ENCODE assay signal across 20 mouse cellular contexts in genomic region chr7:40776220-40776619, GRCm38 (mm10).
DNase-seq lines count a peak whose midpoint lies in the region; ATAC-seq and TF ChIP-seq lines count a peak whose summit lies in the region.
"Had no signal": no experiment of that assay in that cellular context is flagged by ENCODE, and none has a peak within 500 bp of the region (broad histone marks: within the 10 kb centered on the region; RNA-seq: fewer than 3 reads in every experiment).

No protein-coding gene starts in this region.

- TF ChIP-seq CTCF in left cerebral cortex, adult 2 months (IDR thresholded peaks at IDR 0.05) = no peak

- no peak overlapping the region for H3K4me3 ChIP-seq in midbrain, embryonic 14.5 days (replicated peaks; ENCODE audit: low read depth, low read length)
- no peak overlapping the region for H3K4me3 ChIP-seq in midbrain, embryonic 13.5 days (replicated peaks)
- no peak overlapping the region for H3K4me3 ChIP-seq in embryonic facial prominence, embryonic 12.5 days
- H3K4me3 ChIP-seq in limb, embryonic 13.5 days = no peak overlapping the region
- H3K4me3 ChIP-seq in liver, embryonic 11.5 days (ENCODE audit: low read depth, low read length) = no peak overlapping the region
- H3K4me3 ChIP-seq in left cerebral cortex, adult 2 months = no peak overlapping the region
- H3K4me3 ChIP-seq: liver, embryonic 15.5 days had no signal

- no peak for ATAC-seq in midbrain, embryonic 14.5 days (ENCODE audit: low FRiP score, low TSS enrichment)
- no peak for ATAC-seq in midbrain, embryonic 13.5 days
- ATAC-seq in embryonic facial prominence, embryonic 12.5 days (ENCODE audit: insufficient number of reproducible peaks, insufficient read depth, low FRiP score, low TSS enrichment) = peak; percentile 79; the same call in 1 of the 2 replicates
- ATAC-seq in limb, embryonic 13.5 days (ENCODE audit: low FRiP score, low read depth) = peak; percentile 59; the same call in 1 of the 2 replicates
- no peak for ATAC-seq in liver, embryonic 11.5 days (replicated peaks; ENCODE audit: low FRiP score)
- ATAC-seq: forebrain, postnatal 0 days; inflammation-experienced regulatory T-cells, adult 6 months; lung, postnatal 0 days had no signal

- H3K27ac ChIP-seq in midbrain, embryonic 14.5 days (replicated peaks; ENCODE audit: low read depth, low read length) = no peak overlapping the region
- no peak overlapping the region for H3K27ac ChIP-seq in midbrain, embryonic 13.5 days
- peak overlapping the region; percentile 65; the same call in 1 of the 2 replicates for H3K27ac ChIP-seq in embryonic facial prominence, embryonic 12.5 days
- no peak overlapping the region for H3K27ac ChIP-seq in limb, embryonic 13.5 days
- no peak overlapping the region for H3K27ac ChIP-seq in liver, embryonic 11.5 days (ENCODE audit: low read depth, low read length)
- H3K27ac ChIP-seq in left cerebral cortex, adult 2 months = no peak overlapping the region
- H3K27ac ChIP-seq: liver, embryonic 15.5 days had no signal

- intact Hi-C loops in left cerebral cortex, postnatal 14 days (cut with DNase I) = no loop called here
- intact Hi-C loops in left cerebral cortex, adult 2 months (cut with DNase I) = no loop called here

- H3K4me1 ChIP-seq in midbrain, embryonic 14.5 days (ENCODE audit: control insufficient read depth, insufficient read depth, low read length) = no peaks in the 10 kb centered on the region
- H3K4me1 ChIP-seq in midbrain, embryonic 13.5 days (replicated peaks) = peaks cover 4% of the 10 kb centered on the region; the same call in 1 of the 2 replicates
- H3K4me1 ChIP-seq in embryonic facial prominence, embryonic 12.5 days = peaks cover 16% of the 10 kb centered on the region
- H3K4me1 ChIP-seq in limb, embryonic 13.5 days = 0 out of 2 replicates have a peak, but pooled peaks cover 3% of the 10 kb centered on the region
- H3K4me1 ChIP-seq in liver, embryonic 11.5 days (replicated peaks; ENCODE audit: control insufficient read depth, insufficient read depth, low read length) = no peaks in the 10 kb centered on the region
- H3K4me1 ChIP-seq: liver, embryonic 15.5 days had no signal

- H3K9ac ChIP-seq in midbrain, embryonic 14.5 days (replicated peaks; ENCODE audit: low read length) = no peak overlapping the region
- H3K9ac ChIP-seq in midbrain, embryonic 13.5 days (replicated peaks) = no peak overlapping the region
- no peak overlapping the region for H3K9ac ChIP-seq in embryonic facial prominence, embryonic 12.5 days
- no peak overlapping the region for H3K9ac ChIP-seq in limb, embryonic 13.5 days
- no peak overlapping the region for H3K9ac ChIP-seq in liver, embryonic 11.5 days (ENCODE audit: low read depth, low read length)
- H3K9ac ChIP-seq: forebrain, postnatal 0 days; liver, embryonic 15.5 days had no signal

- no peak overlapping the region for H3K4me2 ChIP-seq in midbrain, embryonic 14.5 days (ENCODE audit: low read length)
- H3K4me2 ChIP-seq in midbrain, embryonic 13.5 days (replicated peaks) = no peak overlapping the region
- peak overlapping the region; percentile 11 for H3K4me2 ChIP-seq in embryonic facial prominence, embryonic 12.5 days (replicated peaks)
- H3K4me2 ChIP-seq in limb, embryonic 13.5 days (replicated peaks) = no peak overlapping the region; the same call in 1 of the 2 replicates
- H3K4me2 ChIP-seq in liver, embryonic 11.5 days = no peak overlapping the region
- H3K4me2 ChIP-seq: liver, embryonic 15.5 days had no signal

- peak; percentile 8 for DNase-seq in midbrain, embryonic 14.5 days
- DNase-seq in left cerebral cortex, postnatal 14 days (ENCODE audit: low spot score in 2 of 2) = no peak
- no peak for DNase-seq in liver, embryonic 11.5 days (ENCODE audit: low spot score)
- DNase-seq in left cerebral cortex, adult 2 months (ENCODE audit: extremely low spot score in 1 of 2, low spot score in 2 of 2) = no peak
- DNase-seq: adrenal gland, postnatal 10 days; B cell, adult 2 months; cerebellum, adult 18-20 months; forebrain, postnatal 0 days; gastrocnemius, postnatal 10 days; heart, adult 18-20 months; heart, postnatal 10 days; kidney, postnatal 4 days; left cerebral cortex, postnatal 4 days; thymus, postnatal 36 days had no signal

- H3K27me3 ChIP-seq in midbrain, embryonic 14.5 days (ENCODE audit: control insufficient read depth, insufficient read depth, low read length) = no peaks in the 10 kb centered on the region
- no peaks in the 10 kb centered on the region for H3K27me3 ChIP-seq in midbrain, embryonic 13.5 days
- no peaks in the 10 kb centered on the region for H3K27me3 ChIP-seq in embryonic facial prominence, embryonic 12.5 days
- no peaks in the 10 kb centered on the region for H3K27me3 ChIP-seq in limb, embryonic 13.5 days
- H3K27me3 ChIP-seq in liver, embryonic 11.5 days (replicated peaks; ENCODE audit: control insufficient read depth, insufficient read depth, low read length) = no peaks in the 10 kb centered on the region
- H3K27me3 ChIP-seq: liver, embryonic 15.5 days had no signal

- 35% methylated on average over 4 of the region's 4 CpGs for WGBS in midbrain, embryonic 14.5 days
- WGBS in midbrain, embryonic 13.5 days = 46% methylated on average over 4 of the region's 4 CpGs
- WGBS in embryonic facial prominence, embryonic 12.5 days = 5% methylated on average over 4 of the region's 4 CpGs
- 11% methylated on average over 4 of the region's 4 CpGs for WGBS in limb, embryonic 13.5 days
- WGBS in liver, embryonic 11.5 days = 42% methylated on average over 4 of the region's 4 CpGs

- no peaks in the 10 kb centered on the region for H3K36me3 ChIP-seq in midbrain, embryonic 14.5 days (ENCODE audit: control insufficient read depth, insufficient read depth, low read length)
- H3K36me3 ChIP-seq in midbrain, embryonic 13.5 days = no peaks in the 10 kb centered on the region
- H3K36me3 ChIP-seq in embryonic facial prominence, embryonic 12.5 days = no peaks in the 10 kb centered on the region
- H3K36me3 ChIP-seq in limb, embryonic 13.5 days = no peaks in the 10 kb centered on the region
- no peaks in the 10 kb centered on the region for H3K36me3 ChIP-seq in liver, embryonic 11.5 days (ENCODE audit: control insufficient read depth, insufficient read depth, low read length)
- H3K36me3 ChIP-seq: liver, embryonic 15.5 days had no signal

- H3K9me3 ChIP-seq in midbrain, embryonic 14.5 days (ENCODE audit: control insufficient read depth, low read length) = no peaks in the 10 kb centered on the region
- no peaks in the 10 kb centered on the region for H3K9me3 ChIP-seq in midbrain, embryonic 13.5 days
- no peaks in the 10 kb centered on the region for H3K9me3 ChIP-seq in embryonic facial prominence, embryonic 12.5 days
- no peaks in the 10 kb centered on the region for H3K9me3 ChIP-seq in limb, embryonic 13.5 days
- H3K9me3 ChIP-seq in liver, embryonic 11.5 days (ENCODE audit: control insufficient read depth, low read length) = no peaks in the 10 kb centered on the region
- H3K9me3 ChIP-seq: liver, embryonic 15.5 days had no signal

Comparison
In these comparisons a context has a peak if more than half of its experiments do, and no peak if none do; other contexts are left out.
1. ATAC-seq: peak in embryonic facial prominence, embryonic 12.5 days (single experiment) and limb, embryonic 13.5 days (single experiment); none in midbrain, embryonic 14.5 days (single experiment), midbrain, embryonic 13.5 days (single experiment) and liver, embryonic 11.5 days (single experiment).